Mouse (Mus musculus): ENCODE results near the gene Krt20.

Krt20 gene

DNA sequence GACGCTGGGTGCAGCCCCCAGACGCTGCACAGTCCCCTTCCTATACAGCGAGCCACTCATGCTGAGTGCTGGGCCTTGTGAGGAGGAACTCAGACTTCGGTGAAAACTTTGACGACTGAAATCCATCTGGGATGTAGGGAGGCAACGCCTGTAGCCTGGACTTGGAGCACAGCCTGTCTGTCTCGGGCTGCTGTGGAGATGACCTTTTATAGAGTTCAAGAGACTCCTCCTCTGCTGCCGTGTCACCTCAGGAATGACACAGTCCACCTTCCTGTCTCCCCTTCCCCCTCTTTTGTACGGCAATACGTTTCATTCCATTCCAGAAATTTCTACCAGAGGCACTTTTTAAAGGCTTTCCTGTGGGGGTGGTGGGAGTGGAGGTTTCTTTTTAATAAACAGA is at the start of gene Krt20:
Gene Krt20, minus strand, starts transcription at position 179 of the 400 bp plus-strand sequence.
- no peak for DNase-seq

DNA sequence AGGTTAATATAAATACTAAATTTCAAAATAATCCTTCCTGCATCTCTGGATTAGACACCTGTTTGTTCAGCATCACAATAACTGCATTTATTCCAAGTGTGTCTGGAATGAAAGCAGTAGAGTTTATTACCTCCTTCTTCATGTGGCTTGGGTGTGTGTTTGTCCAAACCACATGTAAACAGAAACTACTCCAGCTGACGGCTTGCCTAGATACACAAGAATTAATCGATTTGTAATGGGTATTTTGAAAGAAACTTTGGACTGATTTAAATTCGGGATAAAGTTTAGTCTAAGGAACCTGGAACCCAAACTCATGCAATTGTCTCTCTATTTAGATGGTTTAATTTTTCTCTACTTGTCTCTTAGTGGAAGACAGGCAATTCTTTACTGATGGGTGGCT is 37.0 kb upstream of the Krt20 start:
- DNase-seq, result no peak

DNA sequence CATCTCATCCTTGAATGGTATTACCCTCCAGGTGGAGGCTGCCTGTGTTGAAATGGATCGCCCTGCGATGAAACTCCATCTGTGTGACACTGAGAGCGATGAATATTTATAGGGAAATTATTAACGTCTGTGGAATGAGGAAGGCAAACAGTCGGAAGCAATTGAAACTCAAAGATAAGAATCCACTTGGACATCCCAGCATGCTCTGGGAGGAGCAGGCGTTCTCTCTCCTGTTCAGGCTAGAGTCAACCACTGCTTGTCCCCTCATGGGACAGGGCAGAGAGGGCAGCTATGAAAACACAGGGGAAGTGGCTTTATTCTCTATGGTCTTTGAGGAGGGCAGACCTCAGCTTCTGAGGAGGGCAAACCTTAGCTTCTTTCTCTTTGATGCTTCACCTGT is 35.5 kb upstream of the Krt20 start:
- no peak for DNase-seq

DNA sequence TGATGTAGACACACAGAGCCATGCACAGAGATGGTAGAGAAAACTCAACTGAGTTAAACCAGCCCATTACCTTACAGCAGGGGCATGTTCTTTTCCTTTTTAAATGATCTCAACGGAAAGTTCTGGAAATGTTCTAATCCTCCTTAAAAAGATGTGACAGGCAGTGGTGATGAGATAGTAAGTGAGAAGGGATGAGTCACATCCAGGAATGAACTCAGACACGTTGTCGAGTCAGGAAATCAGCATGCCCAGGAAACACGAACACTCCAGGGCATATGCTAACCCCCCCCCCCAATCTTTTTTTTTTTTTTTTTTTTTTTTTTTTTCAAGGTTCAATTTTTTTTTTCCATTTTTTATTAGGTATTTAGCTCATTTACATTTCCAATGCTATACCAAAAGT is 34.5 kb upstream of the Krt20 start:
- DNase-seq, result no peak

DNA sequence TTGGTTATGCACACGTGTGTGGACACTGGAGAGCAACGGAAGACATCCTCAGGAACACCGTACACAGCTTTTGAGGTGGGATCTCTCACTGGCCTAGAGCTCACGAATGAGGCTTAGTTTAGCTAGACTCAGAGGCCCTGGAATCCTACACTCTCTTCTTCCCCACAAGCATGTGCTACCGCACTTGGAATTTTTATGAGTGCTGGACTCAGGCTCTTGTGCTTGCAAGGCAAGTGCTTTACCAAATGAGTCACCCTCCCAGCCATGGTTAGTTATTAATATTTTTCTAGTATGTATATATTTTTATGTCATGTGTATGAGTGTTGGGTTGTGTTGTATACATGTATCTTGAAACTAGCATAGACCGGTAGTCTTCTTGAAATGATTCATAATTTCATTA is 34.0 kb upstream of the Krt20 start:
- DNase-seq, result no peak

DNA sequence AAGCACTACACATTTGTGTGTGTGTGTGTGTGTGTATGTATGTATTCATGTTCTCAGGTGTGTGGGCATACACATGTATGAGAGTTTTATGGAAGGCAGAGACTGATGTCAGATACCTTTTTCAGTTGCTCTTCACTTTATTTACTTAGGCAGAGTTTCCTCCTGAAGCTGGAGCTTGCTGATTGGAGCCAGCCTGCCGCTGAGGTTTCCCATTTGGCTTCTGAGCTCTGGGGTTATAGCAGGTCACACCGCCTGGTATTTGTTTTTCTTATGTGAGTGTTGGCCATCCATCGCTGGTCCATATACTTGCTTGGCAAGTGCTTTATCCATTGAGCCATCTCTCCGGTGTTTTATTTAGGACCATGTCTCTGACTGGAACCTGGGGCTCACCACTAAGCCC is 31.3 kb upstream of the Krt20 start:
- no peak for DNase-seq

DNA sequence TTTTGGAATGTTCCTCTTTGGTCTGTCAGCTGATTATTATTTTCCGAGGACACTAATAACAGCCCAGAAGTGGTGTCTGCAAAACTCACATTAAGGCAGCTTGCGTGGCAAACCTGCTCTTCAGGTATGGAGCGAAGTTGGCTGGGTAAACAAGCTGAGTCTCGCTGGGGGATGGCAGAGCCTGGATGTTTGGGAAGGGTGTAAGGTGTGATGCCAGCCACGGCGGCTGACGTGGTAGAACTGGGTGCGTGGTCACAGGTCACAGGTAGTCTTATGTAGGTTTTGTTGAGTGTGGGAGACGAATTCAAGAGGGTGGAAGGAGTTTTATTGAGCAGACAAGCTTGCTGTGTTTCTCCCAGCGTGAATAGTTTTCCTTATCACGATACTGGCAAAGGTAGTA is 30.6 kb upstream of the Krt20 start:
- DNase-seq, result no peak

DNA sequence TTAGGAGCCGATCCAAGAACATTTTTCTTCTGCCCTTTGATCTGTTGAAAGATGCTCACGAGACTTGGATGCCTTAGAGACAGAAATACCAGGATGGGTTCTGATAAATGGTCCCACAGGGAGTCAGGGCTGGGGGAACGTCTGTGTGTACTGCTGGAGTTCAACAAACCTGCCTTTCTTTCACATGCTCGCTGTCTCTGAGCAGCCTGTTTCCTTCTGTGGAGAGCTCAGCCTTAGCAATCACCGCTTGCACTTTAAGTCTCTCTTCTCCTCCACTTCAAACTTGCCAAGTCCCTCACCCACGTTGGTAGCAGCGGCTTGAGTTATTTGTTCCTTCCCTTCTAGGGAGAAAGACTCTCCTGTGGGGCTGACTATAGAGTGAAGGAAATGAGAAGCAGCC is 28.4 kb upstream of the Krt20 start:
- DNase-seq, result no peak

DNA sequence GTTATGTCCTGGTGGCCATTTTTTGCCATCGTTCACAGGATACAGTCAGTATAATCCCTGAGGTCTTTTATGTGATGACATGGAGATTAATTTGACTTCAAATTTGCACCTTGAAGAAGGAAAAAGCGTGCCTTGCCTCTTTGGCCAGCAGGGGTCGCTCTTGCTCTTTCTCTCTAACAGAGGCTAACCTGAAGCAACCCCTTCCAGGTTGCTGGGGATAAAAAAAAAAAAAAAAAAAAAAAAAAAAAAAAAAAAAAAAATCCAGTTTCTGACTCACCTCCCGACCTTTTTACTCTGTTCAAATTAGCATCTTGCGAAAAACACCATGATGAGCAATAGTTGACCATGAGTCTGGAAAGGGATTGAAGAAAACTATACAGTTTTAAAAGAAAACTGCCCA is 26.9 kb upstream of the Krt20 start:
- peak; percentile 86 for DNase-seq

DNA sequence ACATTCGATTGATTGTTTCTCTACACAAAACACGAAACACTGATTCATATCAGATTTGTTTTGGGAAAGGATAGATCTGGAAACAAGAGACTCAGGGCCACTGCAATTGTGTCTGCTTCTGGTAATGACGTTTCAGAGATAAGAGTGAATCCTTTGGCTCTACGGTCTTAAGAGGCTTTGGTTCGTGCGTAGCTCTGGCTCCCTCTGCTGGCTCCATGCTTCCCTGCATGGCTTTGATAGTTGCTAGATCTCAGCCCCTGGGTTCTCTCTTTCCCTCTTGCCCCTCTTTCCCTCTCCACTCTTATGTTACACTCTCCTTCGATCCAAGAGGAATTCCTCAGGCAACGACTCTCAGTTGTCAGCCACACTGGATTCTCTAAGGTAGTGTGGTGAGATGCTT is 25.2 kb upstream of the Krt20 start:
- DNase-seq, result peak; percentile 80

DNA sequence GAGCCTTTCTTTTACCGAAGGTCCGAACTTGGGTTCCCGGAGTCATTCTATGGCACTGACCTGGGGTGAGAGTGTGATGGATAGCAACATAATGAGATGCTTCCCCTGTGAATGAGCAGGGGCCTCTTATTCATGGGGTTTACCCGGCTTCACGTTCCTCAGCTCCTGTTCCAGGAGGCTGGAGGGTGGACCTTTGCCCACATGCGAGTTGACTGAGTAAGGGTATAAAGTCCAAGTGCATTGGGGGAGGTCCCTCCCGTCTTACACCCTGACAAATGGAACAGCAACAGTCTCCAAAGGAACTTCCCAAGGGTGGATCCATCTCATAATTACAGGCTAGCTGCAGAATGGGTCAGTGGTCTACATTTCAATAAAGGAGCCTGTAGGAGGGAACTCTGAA is 23.8 kb upstream of the Krt20 start:
- peak; percentile 93 for DNase-seq

DNA sequence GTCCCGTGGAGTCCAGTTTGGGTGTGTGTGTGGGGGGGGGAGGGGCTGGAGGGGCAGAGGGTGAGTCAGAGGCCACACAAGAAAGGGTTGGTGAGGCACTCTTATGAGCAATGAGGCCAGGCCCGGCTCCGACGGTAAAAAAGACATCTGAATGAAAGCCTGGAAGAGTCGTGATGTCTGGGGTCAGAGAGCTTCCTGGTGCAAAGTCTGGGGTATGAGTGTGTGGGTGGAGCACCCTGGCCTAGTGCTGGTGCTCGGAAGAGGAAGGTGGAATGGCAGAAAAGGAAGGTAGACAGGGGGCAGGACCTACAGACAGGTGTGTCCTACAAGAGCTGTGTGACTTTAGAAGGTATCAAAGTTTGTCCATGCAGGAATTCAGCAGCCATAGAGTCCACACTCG is 20.9 kb upstream of the Krt20 start:
- DNase-seq, result no peak

DNA sequence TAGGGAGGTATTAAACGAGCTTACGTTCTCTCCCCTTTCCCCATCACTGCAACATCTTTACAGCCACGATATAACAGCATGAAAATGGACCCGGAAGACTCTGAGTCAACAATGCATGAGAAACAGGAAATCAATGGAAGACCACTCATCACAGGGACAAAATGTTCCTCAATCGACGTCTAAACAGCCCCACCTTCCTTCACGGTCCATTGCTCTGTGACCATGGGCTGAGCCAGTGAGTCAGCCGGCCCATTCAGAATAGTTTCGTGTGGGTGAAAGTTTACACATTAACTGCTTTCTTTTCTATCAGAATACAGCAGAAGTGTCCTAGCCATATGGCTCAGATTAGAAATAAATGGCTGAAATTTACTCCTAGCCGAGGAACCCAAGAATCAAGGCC is 16.8 kb upstream of the Krt20 start:
- peak; percentile 61 for DNase-seq

DNA sequence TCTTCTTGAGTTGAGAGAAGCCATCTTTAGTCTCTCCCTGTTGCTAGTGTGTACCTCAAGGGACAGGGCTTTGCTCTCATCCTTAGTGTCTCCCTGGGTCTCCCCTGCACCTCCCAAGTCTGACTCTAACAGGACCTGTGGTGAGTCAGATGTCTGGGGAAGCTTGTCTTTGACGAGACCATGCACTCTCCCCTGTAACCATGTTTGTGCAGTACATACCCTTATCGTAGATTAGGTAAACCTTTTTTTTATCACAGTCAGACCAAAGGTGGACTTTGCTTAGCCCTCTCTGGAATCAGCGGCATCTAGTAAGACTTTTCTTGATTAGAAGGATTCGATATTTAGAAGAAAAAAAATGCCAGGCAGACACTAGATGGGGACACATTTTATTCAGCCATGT is 16.1 kb upstream of the Krt20 start:
- DNase-seq, result no peak

DNA sequence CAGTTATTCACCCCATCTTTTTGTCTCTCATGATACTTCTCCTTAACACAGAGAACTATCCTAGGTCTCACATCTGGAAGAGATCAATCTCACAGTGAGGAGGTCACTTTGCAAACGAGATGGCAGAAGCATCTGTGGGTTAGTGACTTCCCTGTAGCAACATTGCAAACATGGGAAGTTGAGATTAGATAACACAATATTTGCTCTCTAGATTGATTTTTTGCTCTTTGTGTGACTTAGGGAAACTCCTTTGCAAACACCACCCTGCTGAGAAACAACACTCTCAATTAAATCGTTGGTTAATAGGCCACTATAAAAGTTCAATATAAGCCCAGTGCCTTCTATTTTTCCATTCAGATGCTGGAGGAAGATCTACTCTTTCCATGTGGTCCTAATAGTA is 10.8 kb upstream of the Krt20 start:
- no peak for DNase-seq

DNA sequence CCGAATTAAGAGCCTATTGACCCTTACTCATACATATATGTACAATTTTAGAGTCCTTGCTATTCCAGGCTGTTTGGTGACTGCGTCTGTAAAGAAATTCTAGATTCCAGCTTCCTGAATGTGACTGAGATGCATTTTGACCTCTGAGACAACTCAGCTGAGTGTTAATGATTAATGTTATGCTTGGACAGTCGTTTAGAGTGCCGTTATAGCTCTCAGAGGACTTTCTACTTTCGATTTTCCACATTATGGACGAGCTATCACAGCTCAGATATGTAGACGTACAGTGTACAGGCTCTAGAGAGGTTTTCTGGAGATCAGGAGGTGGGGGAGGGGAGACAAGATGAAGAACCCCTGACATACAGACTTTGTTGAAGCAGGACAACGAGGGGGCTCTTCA is 3.3 kb upstream of the Krt20 start:
- peak; percentile 62 for DNase-seq

DNA sequence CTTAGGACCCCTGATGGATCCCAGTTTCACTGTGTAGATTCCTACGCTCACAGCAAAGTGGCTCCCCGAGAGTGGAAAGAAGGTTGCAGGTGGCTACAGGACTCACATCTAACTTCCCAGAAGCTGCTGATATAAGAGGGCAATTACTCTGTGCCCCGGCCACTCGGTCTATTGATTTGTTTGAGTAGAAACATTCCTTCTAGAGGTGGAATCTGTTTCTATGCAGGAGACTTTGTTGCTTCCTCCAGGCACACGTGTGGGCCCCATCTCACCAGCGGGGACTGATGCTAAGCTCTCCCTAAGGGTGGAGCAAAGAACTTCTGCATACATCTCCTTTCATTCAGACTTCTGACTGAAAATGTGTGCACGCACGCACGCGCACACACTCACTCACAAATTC is 1.5 kb upstream of the Krt20 start:
- no peak for DNase-seq

DNA sequence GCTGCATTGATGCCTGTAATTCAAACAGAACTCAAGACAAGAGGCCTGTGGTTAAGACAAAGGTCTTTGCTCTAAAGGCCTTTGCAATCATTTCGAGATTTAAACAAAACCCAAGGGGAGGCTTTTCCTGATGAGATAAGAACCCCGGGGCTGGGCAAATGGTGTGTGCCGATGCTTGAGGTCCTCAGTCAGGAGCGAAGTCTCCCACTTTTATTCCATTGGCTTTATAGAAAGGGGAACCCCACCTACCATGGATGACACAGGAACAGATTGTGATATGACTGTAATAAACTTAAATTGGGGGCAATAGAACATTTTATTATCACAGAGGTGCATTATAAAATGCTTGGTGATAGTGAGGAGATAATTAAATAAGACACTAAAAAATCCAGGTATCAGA is 1.3 kb downstream of the Krt20 start:
- no peak for DNase-seq

DNA sequence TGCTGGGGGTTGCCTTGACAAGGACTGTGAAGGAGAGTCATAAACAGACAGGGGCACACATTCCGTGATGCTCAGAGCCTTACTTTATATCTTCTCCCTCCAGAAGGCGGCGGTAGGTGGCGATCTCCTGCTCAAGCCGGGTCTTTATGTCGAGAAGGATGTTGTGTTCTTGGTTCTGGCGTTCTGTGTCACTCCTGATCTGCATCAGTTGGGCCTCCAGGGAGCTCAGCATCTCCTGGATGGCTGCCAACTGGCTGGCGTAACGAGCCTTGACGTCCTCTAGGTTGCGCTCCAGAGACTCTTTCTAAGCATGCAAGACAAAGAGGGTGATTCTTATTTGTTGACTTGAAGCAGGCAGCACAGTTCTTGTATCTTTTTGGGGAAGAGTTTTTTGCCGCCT is 7.3 kb downstream of the Krt20 start:
- peak; percentile 61 for DNase-seq

DNA sequence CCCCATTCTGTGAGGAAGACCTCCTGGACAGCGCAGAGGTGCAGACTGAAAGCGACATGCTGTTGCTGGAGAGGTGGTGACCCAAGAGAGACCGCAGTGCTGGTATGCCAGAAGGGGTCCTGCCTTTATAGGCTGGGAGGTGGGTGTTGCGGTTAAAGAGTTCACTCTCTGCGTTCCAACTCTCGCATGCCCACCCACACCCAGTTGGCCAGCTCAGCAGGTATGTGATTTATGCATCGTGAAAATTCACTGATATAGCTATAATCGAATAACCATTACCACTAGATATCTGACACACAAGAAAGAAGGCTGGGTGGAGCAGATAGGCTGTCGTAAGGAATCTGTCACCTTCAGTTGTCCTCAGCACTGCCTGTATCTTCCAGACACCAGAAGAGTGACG is 15.8 kb downstream of the Krt20 start, which contains the start of gene Krt12:
Gene Krt12, minus strand, starts transcription at position 101 of the 400 bp plus-strand sequence.
- no peak for DNase-seq

DNA sequence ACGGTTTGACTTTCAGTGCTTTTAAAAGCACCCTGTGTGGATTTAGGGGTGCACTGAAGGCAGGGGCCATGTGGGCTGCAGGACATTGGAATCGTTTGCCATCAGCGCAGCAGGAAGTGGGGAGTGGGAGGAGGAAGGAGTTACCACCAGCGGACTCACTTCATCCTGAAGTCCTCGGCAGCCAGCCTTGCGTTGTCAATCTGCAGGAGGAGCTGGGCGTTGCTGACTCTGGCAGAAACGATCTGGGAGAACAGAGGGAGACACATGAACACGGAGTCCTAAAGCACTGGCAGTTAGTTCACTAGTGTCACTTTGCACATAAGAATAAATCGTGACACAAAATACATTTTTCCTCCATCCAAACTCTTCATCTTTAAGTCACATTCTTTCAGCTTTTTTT is 17.4 kb downstream of the Krt20 start:
- no peak for DNase-seq

DNA sequence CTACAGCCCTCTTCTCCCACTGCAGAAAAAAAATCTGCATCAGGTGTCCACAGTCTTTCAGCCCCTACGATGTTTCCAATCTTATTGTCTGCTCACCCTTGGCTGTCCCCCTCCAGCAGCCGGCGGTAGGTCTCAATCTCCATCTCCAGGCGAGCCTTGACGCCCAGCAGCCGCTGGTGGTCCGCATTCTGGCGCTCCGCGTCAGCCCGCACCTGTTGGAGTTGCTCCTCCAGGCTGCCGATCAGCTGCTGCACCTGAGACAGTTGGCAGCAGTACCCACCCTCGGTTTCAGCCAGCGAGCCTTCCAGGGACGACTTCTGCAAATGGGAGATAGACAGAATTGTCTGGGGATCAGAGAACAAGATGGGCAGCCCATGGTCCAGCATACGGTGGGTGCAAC is 20.1 kb downstream of the Krt20 start:
- no peak for DNase-seq

DNA sequence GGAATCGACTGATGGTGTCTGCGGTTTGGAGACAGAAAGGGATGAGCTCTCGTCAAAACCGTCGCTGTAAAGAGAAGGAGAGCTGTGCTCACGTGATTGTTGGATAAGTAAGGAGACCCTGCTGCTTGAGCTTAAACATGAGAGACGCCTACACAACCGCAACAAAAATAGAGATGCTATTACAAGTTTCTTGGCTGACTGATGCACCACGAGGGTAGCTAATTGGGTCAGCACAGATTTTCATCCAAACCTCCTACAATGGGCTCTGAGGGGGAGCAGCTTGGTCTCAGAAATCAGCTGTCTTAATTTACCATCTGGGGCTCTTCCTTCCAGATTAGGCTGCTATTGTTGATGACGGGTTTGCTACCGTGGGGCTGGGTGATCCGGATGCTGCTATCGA is 21.0 kb downstream of the Krt20 start:
- no peak for DNase-seq

DNA sequence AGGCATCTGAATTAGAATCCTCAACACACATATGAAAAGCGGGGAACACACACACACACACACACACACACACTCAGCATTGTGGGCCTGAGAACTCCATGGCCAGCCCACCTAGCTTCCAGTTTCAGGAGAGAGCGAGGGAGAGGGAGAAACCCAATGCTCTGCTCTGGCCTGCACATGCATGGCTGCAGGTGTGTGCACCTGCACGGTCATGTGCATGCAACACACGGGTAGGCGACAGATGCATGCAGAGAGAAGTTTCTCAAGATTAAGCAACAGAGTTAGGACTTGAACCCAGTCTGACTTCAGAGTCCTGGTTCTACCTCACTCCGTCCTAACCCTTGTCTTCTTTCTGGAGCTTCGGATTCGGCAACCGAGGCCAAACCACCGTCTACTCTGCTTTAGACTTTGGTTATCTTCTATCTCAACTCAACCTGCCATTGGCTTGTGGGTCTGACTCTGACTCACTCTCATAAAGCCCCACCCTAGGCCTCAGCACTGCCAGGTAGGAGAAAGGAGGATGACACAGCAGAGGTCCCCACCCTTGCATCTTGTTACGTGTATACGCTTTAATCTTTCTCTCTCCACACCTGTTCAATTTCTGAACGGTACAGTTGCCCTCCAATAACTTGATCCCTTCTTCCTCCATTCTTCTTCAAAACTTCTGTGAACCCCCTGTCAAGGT is 23.3 kb downstream of the Krt20 start:
- no peak for DNase-seq

DNA sequence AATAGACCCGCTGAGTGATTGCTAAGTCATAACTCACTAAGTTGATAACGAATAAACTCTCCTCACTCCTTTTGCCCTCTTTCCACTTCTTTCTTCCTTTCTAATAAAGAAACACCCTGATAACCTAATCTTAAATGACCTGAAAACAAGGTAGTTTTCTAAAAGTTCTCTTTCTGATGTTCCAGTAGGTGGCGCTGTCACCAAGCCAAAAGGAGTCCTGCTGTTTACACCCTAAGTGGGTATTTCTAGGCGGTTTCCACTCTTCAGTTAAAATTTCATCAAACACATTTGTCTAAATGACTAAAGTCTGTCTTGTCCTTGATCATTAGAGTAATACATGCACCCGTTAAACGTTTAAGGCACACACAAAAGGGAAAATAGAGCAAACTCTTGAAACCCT is 24.7 kb downstream of the Krt20 start:
- peak; percentile 45 for DNase-seq

DNA sequence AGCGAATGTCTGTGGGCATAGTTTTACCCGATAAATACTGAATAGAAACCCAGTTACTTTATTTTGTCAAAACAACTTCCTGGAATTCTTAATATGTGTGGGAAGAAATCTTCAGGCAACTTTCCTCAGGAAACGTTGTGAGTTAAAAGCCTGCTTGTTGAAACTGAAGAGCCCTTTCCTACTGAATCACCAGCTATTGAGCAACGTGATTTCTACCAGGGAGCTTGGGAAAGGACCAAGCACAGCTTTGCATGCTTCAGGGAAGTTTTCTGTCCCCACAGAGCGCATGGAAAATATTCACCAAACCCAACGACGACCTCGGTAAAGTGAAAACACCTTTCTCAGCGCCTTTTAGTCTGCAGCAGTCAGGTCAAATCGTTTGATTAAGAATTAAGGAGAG is 31.8 kb downstream of the Krt20 start:
- no peak for DNase-seq
